Mouse (Mus musculus) lung, adult 2 months (tissue): ENCODE measurements around the gene Apoc4.

Experiments used
- CTCF ChIP-seq: fragments of 200-500 bp; IDR thresholded peaks from 2 replicates; pipeline ENCODE4 v1.5.1; 2011; ENCODE audit warnings: mild to moderate bottlenecking, low read length, control low read depth; ENCODE audit not compliant: insufficient read depth
- POLR2A ChIP-seq: fragments of 200-500 bp; IDR thresholded peaks from 2 replicates; pipeline ENCODE4 v1.6.1; 2011; ENCODE audit warnings: low read depth, mild to moderate bottlenecking, control low read depth, low read length, borderline replicate concordance; ENCODE audit errors: extremely low read depth

DNA sequence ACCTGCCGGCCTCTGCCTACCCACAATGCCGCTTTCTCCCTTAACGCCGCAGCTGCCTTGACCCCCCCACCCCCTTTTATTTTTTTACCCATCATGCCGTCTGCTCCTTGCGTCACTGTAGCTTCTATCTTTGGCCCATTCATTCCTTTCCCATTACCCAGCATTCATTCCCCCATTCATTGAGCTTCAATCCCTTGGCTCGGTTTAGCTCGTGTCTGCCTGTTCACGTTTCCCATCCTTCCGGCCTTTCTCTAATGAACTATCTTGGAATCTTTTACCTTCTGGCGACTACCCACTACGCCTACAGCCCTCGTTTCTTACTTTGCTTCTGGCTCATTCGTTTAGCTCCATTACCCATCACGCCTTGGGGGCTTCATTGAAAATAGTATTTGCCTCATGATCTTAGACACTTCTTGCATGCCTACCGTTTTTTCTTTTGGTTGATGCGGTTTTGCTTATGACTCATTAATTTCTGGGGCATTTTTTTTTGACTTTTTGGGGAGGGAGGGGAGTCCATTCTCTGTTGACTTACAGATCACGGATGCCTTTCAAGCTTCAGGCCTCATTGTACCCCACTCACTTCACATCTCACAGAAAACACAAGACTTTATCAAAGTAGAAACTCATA is 34.9 kb upstream of the Apoc4 start:
- no peak for TF ChIP-seq CTCF
- no peak for TF ChIP-seq POLR2A
